Mouse (Mus musculus): ENCODE measurements around the gene Ccdc32.
A peak's percentile ranks its signal among the peaks of the same experiment; 100 is the strongest.
"Not testable (repeated sequence)": the region's sequence is repeated elsewhere in the genome, so short reads cannot be mapped to it uniquely, and the experiment has no call there.

Gene Ccdc32

DNA sequence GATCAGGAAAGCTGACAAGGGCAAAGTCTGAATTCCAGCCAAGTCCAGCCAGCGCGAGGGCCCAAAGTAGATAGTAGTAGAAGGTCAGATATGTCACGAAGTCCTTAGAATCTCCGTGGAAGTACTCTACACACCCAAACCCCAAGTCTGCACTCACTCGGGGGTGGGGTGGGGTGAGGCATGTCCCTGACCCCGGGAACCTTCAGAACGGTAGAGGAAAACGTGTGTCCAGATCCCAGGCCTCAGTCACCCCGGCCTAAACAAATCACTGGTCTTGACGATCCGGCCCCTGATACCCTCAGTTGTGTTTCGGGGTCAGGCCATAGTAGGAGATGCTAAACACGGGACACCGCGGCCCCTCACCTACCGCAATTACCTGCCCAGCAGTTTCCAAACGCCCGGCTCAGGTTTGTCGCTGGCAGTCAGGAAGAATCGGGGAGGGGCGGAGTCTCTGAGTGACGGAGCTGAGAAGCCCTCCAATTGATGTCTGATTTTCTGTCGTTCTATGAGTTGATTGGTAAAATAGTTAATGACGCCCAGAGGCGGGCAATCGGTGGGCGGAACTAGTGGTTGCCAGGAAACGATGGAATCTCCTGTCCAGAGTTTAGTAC, at the start of gene Ccdc32:
Ccdc32 (minus strand) TSS at position 453 of the 611 bp plus-strand sequence.
- peak; percentile 93 for DNase-seq (ENCODE audit: low read depth, low spot score)

GRCm38 (mm10) chr2:119072397-119072796, 43.2 kb upstream of the Ccdc32 start:
- DNase-seq (ENCODE audit: low read depth, low spot score) = no peak

DNA sequence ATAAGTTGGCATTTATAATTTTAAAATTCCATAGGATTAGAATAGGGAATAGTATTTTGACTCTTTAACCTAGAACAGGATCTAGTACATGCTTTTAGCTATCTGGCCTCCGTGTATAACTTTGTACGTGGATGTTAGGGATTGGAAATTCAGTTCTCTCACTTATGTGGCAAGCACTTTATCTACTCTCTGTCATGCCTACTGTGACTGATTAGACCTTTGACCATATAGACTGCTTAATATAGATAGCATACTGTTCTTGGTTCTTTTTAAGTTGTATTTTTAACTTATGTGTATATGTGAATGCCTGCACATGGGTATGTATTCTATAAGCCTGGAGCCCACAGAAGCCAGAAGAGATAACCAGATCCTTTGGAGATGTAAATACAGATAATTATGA, 30.9 kb upstream of the Ccdc32 start:
- DNase-seq (ENCODE audit: low read depth, low spot score) = no peak

GRCm38 (mm10) chr2:119050132-119050650, 21.0 kb upstream of the Ccdc32 start:
- DNase-seq (ENCODE audit: low read depth, low spot score) = no peak

GRCm38 (mm10) chr2:119047849-119048248, 18.7 kb upstream of the Ccdc32 start:
- DNase-seq (ENCODE audit: low read depth, low spot score) = no peak

GRCm38 (mm10) chr2:119046649-119047611, 17.7 kb upstream of the Ccdc32 start, which contains the start of gene Knl1:
TSS of gene Knl1 (plus strand) at chr2:119047119.
- DNase-seq (ENCODE audit: low read depth, low spot score) = peak; percentile 95

- DNase-seq (ENCODE audit: low read depth, low spot score) = no peak
These were observed 16.0 kb upstream of the Ccdc32 start for GRCm38 (mm10) chr2:119045163-119045562.

GRCm38 (mm10) chr2:119040882-119041281, 11.7 kb upstream of the Ccdc32 start:
- peak; percentile 44 for DNase-seq (ENCODE audit: low read depth, low spot score)

- no peak for DNase-seq (ENCODE audit: low read depth, low spot score)
These were observed 6.2 kb upstream of the Ccdc32 start for GRCm38 (mm10) chr2:119035397-119035745.

- DNase-seq (ENCODE audit: low read depth, low spot score) = peak; percentile 95
These were observed 5.6 kb upstream of the Ccdc32 start, which contains the start of gene Rpusd2 for GRCm38 (mm10) chr2:119034656-119035396. TSS of gene Rpusd2 (plus strand) at chr2:119034790.

DNA sequence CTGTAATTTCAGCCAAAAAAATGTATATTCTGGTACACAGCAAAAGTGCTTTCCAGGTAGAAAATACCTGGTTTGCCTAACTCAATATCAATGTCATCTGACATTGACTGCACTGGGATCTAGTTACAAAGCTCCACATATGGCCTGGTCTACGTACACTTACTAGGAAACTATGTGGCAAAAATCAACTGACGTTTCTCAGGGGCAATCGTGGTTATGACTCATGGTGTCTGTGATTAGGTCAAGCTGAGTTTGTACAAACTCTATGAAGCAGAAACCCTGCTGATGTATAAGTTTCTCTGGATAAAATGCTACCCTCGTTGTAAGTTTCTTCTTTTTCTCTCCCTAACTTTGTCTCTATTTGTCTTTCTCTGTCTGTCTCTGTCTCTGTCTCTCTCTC, 3.0 kb upstream of the Ccdc32 start:
- DNase-seq (ENCODE audit: low read depth, low spot score) = no peak

GRCm38 (mm10) chr2:119026951-119027350, 2.2 kb downstream of the Ccdc32 start:
- no peak for DNase-seq (ENCODE audit: low read depth, low spot score)

GRCm38 (mm10) chr2:119025239-119025616, 4.0 kb downstream of the Ccdc32 start:
- DNase-seq (ENCODE audit: low read depth, low spot score) = no peak

GRCm38 (mm10) chr2:119024536-119025238, 4.5 kb downstream of the Ccdc32 start:
- DNase-seq (ENCODE audit: low read depth, low spot score) = peak; percentile 34

GRCm38 (mm10) chr2:119023154-119023660, 6.0 kb downstream of the Ccdc32 start:
- DNase-seq (ENCODE audit: low read depth, low spot score) = no peak

DNA sequence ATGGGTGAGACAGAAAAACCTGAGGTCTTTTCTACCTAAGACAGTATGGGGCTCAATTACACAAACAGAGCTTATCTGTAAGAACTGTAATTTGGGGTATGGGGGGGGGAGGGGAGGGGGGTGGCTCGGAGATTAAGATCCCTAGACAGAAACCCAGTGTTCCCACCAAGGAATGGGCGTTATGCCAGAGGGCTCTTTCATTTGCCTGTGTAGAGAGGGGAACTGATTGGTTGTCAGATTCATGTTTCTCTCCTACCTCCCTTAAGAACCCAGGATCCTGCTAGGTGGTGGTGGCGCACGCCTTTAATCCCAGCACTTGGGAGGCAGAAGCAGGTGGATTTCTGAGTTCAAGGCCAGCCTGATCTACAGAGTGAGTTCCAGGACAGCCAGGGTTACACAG, 9.7 kb downstream of the Ccdc32 start:
- DNase-seq (ENCODE audit: low read depth, low spot score) = no peak

DNA sequence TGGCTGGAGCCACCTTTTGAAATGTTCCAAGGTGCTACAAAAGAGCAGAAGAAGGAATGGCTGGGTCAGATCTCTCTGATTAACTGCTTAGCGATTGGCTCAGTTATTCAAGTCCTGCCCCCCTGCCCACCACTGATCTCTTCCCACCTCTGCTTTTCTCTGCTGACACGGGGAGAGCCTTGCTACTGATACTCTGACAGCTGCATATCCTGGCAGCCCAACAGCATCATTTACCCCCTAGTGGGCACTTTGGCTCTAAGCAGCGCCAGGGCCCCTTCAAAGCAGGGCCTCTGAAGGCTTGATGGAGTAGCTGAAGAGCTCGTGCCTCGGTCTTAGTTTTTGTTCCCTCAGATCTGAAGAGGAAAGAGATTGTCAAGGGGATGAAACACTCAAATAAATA, 10.1 kb downstream of the Ccdc32 start:
- no peak for DNase-seq (ENCODE audit: low read depth, low spot score)

DNA sequence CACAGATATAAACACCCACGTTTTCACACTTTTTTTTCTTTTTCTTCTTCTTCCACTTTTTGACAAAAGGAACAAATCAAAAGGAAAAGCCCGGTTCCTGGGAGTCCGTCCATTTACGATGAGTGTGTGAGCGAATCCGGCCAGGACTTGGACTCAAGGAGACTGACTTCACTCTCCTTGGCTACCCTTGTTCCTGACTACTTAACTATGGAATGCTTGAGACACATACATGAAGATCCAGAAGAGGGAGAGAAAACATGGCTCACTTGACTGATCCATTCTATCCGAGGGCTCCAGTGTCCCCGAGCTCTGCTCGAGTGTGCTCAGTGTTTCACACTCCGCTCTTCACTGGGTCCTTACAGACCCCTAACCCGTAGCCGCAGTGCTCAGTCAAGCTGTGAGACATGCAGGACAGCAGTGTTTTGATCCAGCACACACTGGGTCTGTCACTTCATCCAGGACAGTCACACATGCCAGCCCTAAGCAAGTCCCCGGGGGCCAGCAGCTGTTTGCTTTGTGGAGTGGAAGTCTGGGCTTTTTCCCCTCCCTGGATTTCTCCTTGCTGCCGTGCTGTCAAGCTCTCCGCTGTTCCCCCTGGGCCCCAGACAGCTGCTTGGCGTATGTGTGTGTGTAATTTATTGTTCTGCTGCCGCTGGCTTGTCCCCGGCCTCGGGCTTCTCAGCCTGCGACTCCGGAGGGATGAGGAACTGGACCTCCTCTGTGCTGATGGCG, 10.6 kb downstream of the Ccdc32 start:
- no peak for DNase-seq (ENCODE audit: low read depth, low spot score)

DNA sequence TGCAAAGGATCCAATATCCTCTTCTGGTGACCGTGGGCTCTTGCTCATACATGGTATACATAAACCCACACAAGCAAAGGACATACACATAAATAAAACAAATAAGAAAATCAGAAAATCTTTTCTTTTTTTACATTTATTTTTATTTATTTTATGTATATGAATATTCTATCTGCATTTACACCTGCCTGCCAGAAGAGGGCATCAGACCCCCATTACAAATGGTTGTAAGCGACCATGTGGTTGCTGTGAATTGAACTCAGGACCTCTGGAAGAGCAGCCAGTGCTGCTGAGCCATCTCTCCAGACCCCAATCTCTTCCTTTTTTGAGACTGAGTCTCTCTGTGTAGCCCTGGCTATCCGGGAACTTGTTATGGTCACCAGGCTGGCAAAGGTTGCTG, 11.5 kb downstream of the Ccdc32 start:
- no peak for DNase-seq (ENCODE audit: low read depth, low spot score)

DNA sequence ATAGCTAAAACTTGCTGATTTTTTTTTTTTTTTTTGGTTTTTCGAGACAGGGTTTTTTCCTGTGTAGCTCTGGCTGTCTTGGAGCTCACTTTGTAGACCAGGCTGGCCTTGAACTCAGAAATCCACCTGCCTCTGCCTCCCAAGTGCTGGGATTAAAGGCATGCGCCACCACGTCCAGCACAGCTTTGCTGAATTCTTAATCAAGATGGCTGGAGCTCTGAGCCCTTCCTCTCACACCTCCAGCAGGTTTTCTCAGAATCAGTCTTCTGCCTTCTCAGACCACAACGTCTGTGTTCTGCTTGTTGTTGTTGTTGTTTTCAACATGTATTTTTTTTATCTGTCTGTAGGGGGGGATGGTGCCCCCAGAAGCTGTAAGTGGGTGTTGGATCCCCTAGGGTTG, 12.9 kb downstream of the Ccdc32 start:
- not testable (repeated sequence) for DNase-seq (ENCODE audit: low read depth, low spot score)
